Mouse (Mus musculus) hindbrain, embryonic 13.5 days (tissue): ENCODE results near the gene Lep. TPM values are rescaled to one million over a fixed set of nuclear protein-coding genes. Genes with fewer than 3 reads are reported as not detected.

Experiments used
- microRNA-seq: library from miRNA; unstranded; fragments of <30 nt; microRNA quantifications from one replicate; pipeline ENCODE4, GENCODE M21; 2016
- polyA plus RNA-seq: library from polyadenylated mRNA; unstranded; fragments of >200 nt; fragmentation: Nextera tagmentation; extraction: Ambion mirVana; gene quantifications from 2 replicates; pipeline ENCODE4 v1.2.1, GENCODE M21; 2015

The Lep gene
- polyA plus RNA-seq, 1 experiment from 2014 or later, result not detected

Small RNA genes within 50 kb of the gene (microRNA-seq; reads per million reads assigned to microRNA genes)
- gene Mir129-1, result 87.7 reads per million, percentile 48 among the genes with 10 or more reads in this experiment

Other genes with a start within 250 kb of the Lep start
- 5.6 and 6.4 TPM in 2 replicates for gene Lrrc4, start 228.5 kb upstream of the Lep start, polyA plus RNA-seq
- gene Rbm28, start 104.8 kb downstream of the Lep start, polyA plus RNA-seq, result 41.2 and 41.5 TPM in 2 replicates
- gene Prrt4, start 119.4 kb downstream of the Lep start, polyA plus RNA-seq, result 4.7 and 4.8 TPM in 2 replicates
- gene Impdh1, start 156.1 kb downstream of the Lep start, polyA plus RNA-seq, result 58.1 and 65.5 TPM in 2 replicates
- gene Hilpda, start 212.3 kb downstream of the Lep start, polyA plus RNA-seq, result 31.8 and 36.6 TPM in 2 replicates
- gene Fam71f2, start 219.4 kb downstream of the Lep start, polyA plus RNA-seq, result 0.47 and 0.53 TPM in 2 replicates